Mouse (Mus musculus): ENCODE results near the gene 9130019O22Rik. TPM values are rescaled to one million over a fixed set of nuclear protein-coding genes. Genes with fewer than 3 reads are reported as not detected.

Gene 9130019O22Rik
- 0.34 TPM for polyA plus RNA-seq (2012; fragmentation: generic; extraction: Trizol)

DNA sequence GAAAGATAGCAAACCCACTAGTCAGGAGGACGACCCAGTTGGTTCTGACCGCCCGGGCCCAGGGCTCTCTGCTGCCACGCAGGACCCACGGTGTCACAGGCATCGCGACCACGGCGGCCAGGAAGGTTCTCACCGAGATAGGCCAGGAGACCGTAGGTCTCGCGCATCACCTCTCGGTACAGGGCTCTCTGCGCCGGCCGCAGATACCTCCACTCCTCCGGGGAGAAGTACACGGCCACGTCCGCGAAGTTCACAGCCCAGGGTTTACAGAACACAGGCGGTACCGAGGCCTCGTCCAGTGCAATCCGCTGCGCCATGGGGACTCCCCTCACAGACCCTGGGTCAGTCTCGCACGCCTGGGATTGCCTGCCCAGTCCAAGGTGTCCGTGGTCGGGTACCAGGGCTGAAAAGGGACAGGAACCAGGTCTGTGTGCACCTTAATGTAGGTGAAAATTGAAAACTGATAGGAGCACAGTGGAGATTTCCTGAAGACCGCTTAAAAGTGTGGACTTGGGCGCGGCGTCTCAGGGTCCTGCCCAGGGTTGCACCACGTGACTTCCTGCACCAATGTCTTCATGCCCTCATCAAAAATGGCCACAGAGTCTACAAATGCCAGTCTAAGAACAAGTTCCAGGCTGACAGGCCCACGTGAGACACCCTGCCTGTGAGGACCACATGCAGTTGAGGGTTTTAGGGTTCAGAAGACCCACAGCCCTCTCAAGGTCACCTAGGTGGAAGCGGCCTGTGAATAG is at the start of gene 9130019O22Rik:
Gene 9130019O22Rik (minus strand): TSS at position 526 of the 752 bp plus-strand sequence.
- Histone ChIP-seq H3K4me3 (no peak within 1 kb of the TSS), H3ac (ENCODE audit: control insufficient read depth, insufficient read length) (no peak within 1 kb of the TSS), H3K27me3 (ENCODE audit: control insufficient read depth, insufficient read depth, insufficient read length) (no peaks in the 10 kb centered on the region), H3K79me2 (ENCODE audit: control insufficient read depth, insufficient read depth) (no peaks in the 10 kb centered on the region), H3K36me3 (ENCODE audit: control insufficient read depth, insufficient read depth) (no peaks in the 10 kb centered on the region), H3K4me2 (ENCODE audit: low read depth) (no peak within 1 kb of the TSS)
- TF ChIP-seq USF1 (IDR thresholded peaks at IDR 0.05; ENCODE audit: low read depth), result peak; percentile 54
- no peak for TF ChIP-seq E2F4 (IDR thresholded peaks at IDR 0.05; ENCODE audit: insufficient read depth)
- no peak for TF ChIP-seq MYOG (IDR thresholded peaks at IDR 0.05; ENCODE audit: control insufficient read depth in 1 of 3, insufficient read depth in 1 of 3, insufficient read length in 2 of 3, low read depth in 2 of 3)

DNA sequence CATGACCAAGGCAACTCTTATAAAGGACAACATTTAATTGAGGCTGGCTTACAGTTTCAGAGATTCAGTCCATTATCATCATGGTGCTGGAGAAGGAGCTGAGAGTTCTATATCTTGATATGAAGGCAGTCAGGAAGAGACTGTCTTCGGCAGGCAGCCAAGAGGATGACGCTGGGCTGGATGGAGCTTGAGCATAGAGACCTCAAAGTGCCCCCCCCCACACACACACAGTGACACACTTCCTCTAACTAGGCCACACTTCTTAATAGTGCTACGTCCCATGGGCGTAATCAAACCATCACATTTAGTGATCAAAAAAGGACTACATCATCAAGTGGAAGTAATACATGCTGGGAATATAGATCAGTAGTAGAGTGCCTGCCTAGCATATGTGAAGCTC is 48.2 kb upstream of the 9130019O22Rik start:
- no peaks in the 10 kb centered on the region for H3K36me3 ChIP-seq (ENCODE audit: control insufficient read depth, insufficient read depth)
- no peak overlapping the region for H3K4me2 ChIP-seq (ENCODE audit: low read depth)
- H3K27me3 ChIP-seq (ENCODE audit: control insufficient read depth, insufficient read depth, insufficient read length), result no peaks in the 10 kb centered on the region
- TF ChIP-seq TCF3 (IDR thresholded peaks at IDR 0.05; ENCODE audit: insufficient read length, low read depth) (no peak), SRF (IDR thresholded peaks at IDR 0.05; ENCODE audit: control insufficient read depth, insufficient read length, low read depth) (no peak), CEBPB (IDR thresholded peaks at IDR 0.05; ENCODE audit: insufficient read depth, poor library complexity, severe bottlenecking) (no peak), E2F4 (IDR thresholded peaks at IDR 0.05; ENCODE audit: insufficient read depth) (no peak), REST (IDR thresholded peaks at IDR 0.05; ENCODE audit: insufficient read depth, insufficient read length) (no peak)
- no peaks in the 10 kb centered on the region for H3K79me2 ChIP-seq (ENCODE audit: control insufficient read depth, insufficient read depth)
- H3K4me3 ChIP-seq, result no peak overlapping the region
- no peak overlapping the region for H3ac ChIP-seq (ENCODE audit: control insufficient read depth, insufficient read length)

DNA sequence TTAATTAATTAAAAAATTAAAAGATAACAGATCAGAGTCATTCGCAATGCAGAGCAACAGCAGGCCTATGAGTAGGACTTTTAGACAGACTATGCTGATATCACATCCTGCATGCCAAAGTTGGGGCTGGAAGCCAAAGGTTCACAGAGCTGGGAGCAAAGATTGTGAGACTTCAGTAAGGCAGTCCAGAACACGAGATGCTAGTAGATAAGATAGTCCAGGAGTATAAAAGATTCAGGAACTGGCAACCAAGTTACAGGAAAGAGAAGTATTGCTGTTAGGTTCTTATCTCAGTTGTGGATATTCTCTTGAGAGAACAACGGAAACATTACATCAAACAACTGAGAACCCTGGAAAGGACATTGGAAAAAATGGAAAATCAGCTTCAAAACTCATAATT is 39.4 kb upstream of the 9130019O22Rik start:
- Histone ChIP-seq H3K4me3 (no peak overlapping the region), H3K27me3 (ENCODE audit: control insufficient read depth, insufficient read depth, insufficient read length) (peaks cover 5% of the 10 kb centered on the region), H3ac (ENCODE audit: control insufficient read depth, insufficient read length) (no peak overlapping the region), H3K4me2 (ENCODE audit: low read depth) (no peak overlapping the region), H3K79me2 (ENCODE audit: control insufficient read depth, insufficient read depth) (peaks cover 2% of the 10 kb centered on the region), H3K36me3 (ENCODE audit: control insufficient read depth, insufficient read depth) (no peaks in the 10 kb centered on the region)
- TF ChIP-seq USF1 (IDR thresholded peaks at IDR 0.05; ENCODE audit: low read depth) (no peak), MYOG (IDR thresholded peaks at IDR 0.05; ENCODE audit: control insufficient read depth in 1 of 3, insufficient read depth in 1 of 3, insufficient read length in 2 of 3, low read depth in 2 of 3) (no peak), POLR2AphosphoS2 (IDR thresholded peaks at IDR 0.05; ENCODE audit: insufficient read length, low read depth) (no peak), TCF12 (IDR thresholded peaks at IDR 0.05; ENCODE audit: insufficient read depth, poor library complexity, severe bottlenecking) (no peak), MYOD1 (IDR thresholded peaks at IDR 0.05; ENCODE audit: control insufficient read depth in 1 of 3, insufficient read length in 2 of 3, low read depth in 2 of 3) (no peak), TCF3 (IDR thresholded peaks at IDR 0.05; ENCODE audit: insufficient read length, low read depth) (no peak), CEBPB (IDR thresholded peaks at IDR 0.05; ENCODE audit: insufficient read depth, poor library complexity, severe bottlenecking) (no peak), POLR2A (IDR thresholded peaks at IDR 0.05; ENCODE audit: insufficient read length, low read depth) (no peak), REST (IDR thresholded peaks at IDR 0.05; ENCODE audit: insufficient read depth, insufficient read length) (no peak), MAX (IDR thresholded peaks at IDR 0.05; ENCODE audit: low read depth) (no peak), E2F4 (IDR thresholded peaks at IDR 0.05; ENCODE audit: insufficient read depth) (no peak), SRF (IDR thresholded peaks at IDR 0.05; ENCODE audit: control insufficient read depth, insufficient read length, low read depth) (no peak)

DNA sequence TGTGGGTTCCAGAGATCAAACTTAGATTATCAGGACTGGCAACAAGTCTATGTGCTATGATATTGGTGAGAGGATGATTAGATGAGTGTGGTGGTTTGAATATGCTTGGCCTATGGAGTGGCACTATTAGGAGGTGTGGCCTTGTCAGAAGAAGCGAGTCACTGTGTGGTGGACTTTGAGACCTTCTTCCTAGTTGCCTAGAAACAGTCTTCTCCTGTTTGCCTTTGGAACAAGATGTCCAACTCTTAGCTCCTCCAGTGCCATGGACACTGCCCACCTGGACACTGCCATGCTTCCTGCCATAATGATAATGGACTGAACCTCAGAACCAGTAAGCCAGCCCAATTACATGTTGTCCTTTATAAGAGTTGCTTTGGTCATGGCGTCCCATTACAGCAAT is 38.9 kb upstream of the 9130019O22Rik start:
- TF ChIP-seq POLR2AphosphoS2 (IDR thresholded peaks at IDR 0.05; ENCODE audit: insufficient read length, low read depth), result no peak
- no peak for TF ChIP-seq SRF (IDR thresholded peaks at IDR 0.05; ENCODE audit: control insufficient read depth, insufficient read length, low read depth)
- no peak for TF ChIP-seq TCF12 (IDR thresholded peaks at IDR 0.05; ENCODE audit: insufficient read depth, poor library complexity, severe bottlenecking)
- TF ChIP-seq CEBPB (IDR thresholded peaks at IDR 0.05; ENCODE audit: insufficient read depth, poor library complexity, severe bottlenecking), result no peak
- no peak for TF ChIP-seq REST (IDR thresholded peaks at IDR 0.05; ENCODE audit: insufficient read depth, insufficient read length)
- no peak for TF ChIP-seq MAX (IDR thresholded peaks at IDR 0.05; ENCODE audit: low read depth)
- no peak for TF ChIP-seq USF1 (IDR thresholded peaks at IDR 0.05; ENCODE audit: low read depth)
- TF ChIP-seq POLR2A (IDR thresholded peaks at IDR 0.05; ENCODE audit: insufficient read length, low read depth), result no peak
- TF ChIP-seq TCF3 (IDR thresholded peaks at IDR 0.05; ENCODE audit: insufficient read length, low read depth), result no peak
- TF ChIP-seq MYOG (IDR thresholded peaks at IDR 0.05; ENCODE audit: control insufficient read depth in 1 of 3, insufficient read depth in 1 of 3, insufficient read length in 2 of 3, low read depth in 2 of 3), result no peak
- no peak for TF ChIP-seq E2F4 (IDR thresholded peaks at IDR 0.05; ENCODE audit: insufficient read depth)
- TF ChIP-seq MYOD1 (IDR thresholded peaks at IDR 0.05; ENCODE audit: control insufficient read depth in 1 of 3, insufficient read length in 2 of 3, low read depth in 2 of 3), result no peak
- Histone ChIP-seq H3K27me3 (ENCODE audit: control insufficient read depth, insufficient read depth, insufficient read length) (peaks cover 5% of the 10 kb centered on the region), H3K4me3 (no peak overlapping the region), H3K4me2 (ENCODE audit: low read depth) (no peak overlapping the region), H3ac (ENCODE audit: control insufficient read depth, insufficient read length) (no peak overlapping the region), H3K36me3 (ENCODE audit: control insufficient read depth, insufficient read depth) (no peaks in the 10 kb centered on the region), H3K79me2 (ENCODE audit: control insufficient read depth, insufficient read depth) (peaks cover 6% of the 10 kb centered on the region)

DNA sequence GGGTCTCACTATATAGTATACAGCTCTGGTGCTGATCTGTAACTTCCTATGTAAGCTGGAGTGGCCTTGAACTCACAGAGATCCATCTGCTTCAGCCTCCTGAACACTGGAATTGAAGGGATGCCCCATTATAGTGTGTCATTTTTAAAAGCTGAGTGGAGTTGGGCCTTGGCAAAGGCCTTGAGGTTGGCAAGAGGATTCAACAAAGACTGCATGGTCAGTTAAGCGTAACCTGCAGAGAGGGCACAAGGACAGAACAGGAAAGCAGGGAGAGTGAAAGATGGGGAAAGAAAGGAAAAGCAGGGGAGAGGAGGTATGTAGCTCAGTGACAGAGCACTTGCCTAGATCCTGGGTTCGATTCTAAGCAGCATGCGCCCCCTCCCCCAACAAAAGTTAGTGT is 38.3 kb upstream of the 9130019O22Rik start:
- peaks cover 7% of the 10 kb centered on the region for H3K79me2 ChIP-seq (ENCODE audit: control insufficient read depth, insufficient read depth)
- TF ChIP-seq POLR2A (IDR thresholded peaks at IDR 0.05; ENCODE audit: insufficient read length, low read depth), result no peak
- no peak for TF ChIP-seq TCF3 (IDR thresholded peaks at IDR 0.05; ENCODE audit: insufficient read length, low read depth)
- TF ChIP-seq USF1 (IDR thresholded peaks at IDR 0.05; ENCODE audit: low read depth), result no peak
- TF ChIP-seq CEBPB (IDR thresholded peaks at IDR 0.05; ENCODE audit: insufficient read depth, poor library complexity, severe bottlenecking), result no peak
- TF ChIP-seq SRF (IDR thresholded peaks at IDR 0.05; ENCODE audit: control insufficient read depth, insufficient read length, low read depth), result no peak
- TF ChIP-seq MAX (IDR thresholded peaks at IDR 0.05; ENCODE audit: low read depth), result no peak
- no peak for TF ChIP-seq TCF12 (IDR thresholded peaks at IDR 0.05; ENCODE audit: insufficient read depth, poor library complexity, severe bottlenecking)
- no peak for TF ChIP-seq E2F4 (IDR thresholded peaks at IDR 0.05; ENCODE audit: insufficient read depth)
- TF ChIP-seq REST (IDR thresholded peaks at IDR 0.05; ENCODE audit: insufficient read depth, insufficient read length), result no peak
- no peak for TF ChIP-seq MYOG (IDR thresholded peaks at IDR 0.05; ENCODE audit: control insufficient read depth in 1 of 3, insufficient read depth in 1 of 3, insufficient read length in 2 of 3, low read depth in 2 of 3)
- no peak for TF ChIP-seq POLR2AphosphoS2 (IDR thresholded peaks at IDR 0.05; ENCODE audit: insufficient read length, low read depth)
- no peak for TF ChIP-seq MYOD1 (IDR thresholded peaks at IDR 0.05; ENCODE audit: control insufficient read depth in 1 of 3, insufficient read length in 2 of 3, low read depth in 2 of 3)
- no peaks in the 10 kb centered on the region for H3K36me3 ChIP-seq (ENCODE audit: control insufficient read depth, insufficient read depth)
- H3K4me2 ChIP-seq (ENCODE audit: low read depth), result no peak overlapping the region
- no peak overlapping the region for H3K4me3 ChIP-seq
- H3ac ChIP-seq (ENCODE audit: control insufficient read depth, insufficient read length), result no peak overlapping the region
- peaks cover 5% of the 10 kb centered on the region for H3K27me3 ChIP-seq (ENCODE audit: control insufficient read depth, insufficient read depth, insufficient read length)

All from myocyte (in vitro differentiated cells).